Mouse (Mus musculus): ENCODE data around the gene Efemp2. TPM values are rescaled to one million over a fixed set of nuclear protein-coding genes. Genes with fewer than 3 reads are reported as not detected.

Gene Efemp2
- polyA plus RNA-seq, 1 experiment from 2014 or later: 55.7 TPM

GRCm38 (mm10) chr19:5465037-5465436 is 8.7 kb upstream of the Efemp2 start:
- Histone ChIP-seq H3K27me3 (ENCODE audit: control insufficient read depth, insufficient read depth, low read length) (no peaks in the 10 kb centered on the region), H3K27ac (ENCODE audit: low read depth, low read length) (no peak overlapping the region), H3K9ac (ENCODE audit: low read depth, low read length) (no peak overlapping the region), H3K9me3 (ENCODE audit: control insufficient read depth, low read length) (no peaks in the 10 kb centered on the region), H3K4me2 (replicated peaks; ENCODE audit: low read depth, low read length) (no peak overlapping the region), H3K36me3 (ENCODE audit: control insufficient read depth, insufficient read depth, low read length) (no peaks in the 10 kb centered on the region), H3K4me1 (replicated peaks; ENCODE audit: control insufficient read depth, insufficient read depth, low read length) (peaks cover 9% of the 10 kb centered on the region; the same call in 1 of the 2 replicates), H3K4me3 (ENCODE audit: low read depth, low read length) (no peak overlapping the region)
- DNase-seq (ENCODE audit: low spot score) (no peak), ATAC-seq (ENCODE audit: low FRiP score) (no peak)
- WGBS: 94% methylated on average over 8 of the region's 8 CpGs

- H3K4me1 ChIP-seq (replicated peaks; ENCODE audit: control insufficient read depth, insufficient read depth, low read length): peaks cover 4% of the 10 kb centered on the region; the same call in 1 of the 2 replicates
- no peak overlapping the region for H3K9ac ChIP-seq (ENCODE audit: low read depth, low read length)
- no peak overlapping the region for H3K4me2 ChIP-seq (replicated peaks; ENCODE audit: low read depth, low read length)
- WGBS: 93% methylated on average over 6 of the region's 6 CpGs
- H3K4me3 ChIP-seq (ENCODE audit: low read depth, low read length): no peak overlapping the region
- DNase-seq (ENCODE audit: low spot score) (no peak), ATAC-seq (ENCODE audit: low FRiP score) (no peak)
- no peaks in the 10 kb centered on the region for H3K9me3 ChIP-seq (ENCODE audit: control insufficient read depth, low read length)
- H3K36me3 ChIP-seq (ENCODE audit: control insufficient read depth, insufficient read depth, low read length): no peaks in the 10 kb centered on the region
- H3K27ac ChIP-seq (ENCODE audit: low read depth, low read length): no peak overlapping the region
- H3K27me3 ChIP-seq (ENCODE audit: control insufficient read depth, insufficient read depth, low read length): no peaks in the 10 kb centered on the region
Observed at GRCm38 (mm10) chr19:5466916-5467500, 6.7 kb upstream of the Efemp2 start.

GRCm38 (mm10) chr19:5468374-5468773 is 5.4 kb upstream of the Efemp2 start, which contains the start of gene Ctsw:
Ctsw (minus strand) TSS chr19:5468507.
- Histone ChIP-seq H3K27me3 (ENCODE audit: control insufficient read depth, insufficient read depth, low read length) (no peaks in the 10 kb centered on the region), H3K36me3 (ENCODE audit: control insufficient read depth, insufficient read depth, low read length) (no peaks in the 10 kb centered on the region), H3K9me3 (ENCODE audit: control insufficient read depth, low read length) (no peaks in the 10 kb centered on the region), H3K27ac (ENCODE audit: low read depth, low read length) (no peak within 1 kb of the TSS), H3K4me2 (replicated peaks; ENCODE audit: low read depth, low read length) (no peak within 1 kb of the TSS), H3K4me3 (ENCODE audit: low read depth, low read length) (no peak within 1 kb of the TSS), H3K9ac (ENCODE audit: low read depth, low read length) (no peak within 1 kb of the TSS), H3K4me1 (replicated peaks; ENCODE audit: control insufficient read depth, insufficient read depth, low read length) (peaks cover 4% of the 10 kb centered on the region; the same call in 1 of the 2 replicates)
- WGBS: 72% methylated on average over 5 of the region's 5 CpGs
- ATAC-seq (ENCODE audit: low FRiP score) (no peak), DNase-seq (ENCODE audit: low spot score) (no peak)

- Histone ChIP-seq H3K9me3 (ENCODE audit: control insufficient read depth, low read length) (no peaks in the 10 kb centered on the region), H3K4me1 (replicated peaks; ENCODE audit: control insufficient read depth, insufficient read depth, low read length) (peaks cover 7% of the 10 kb centered on the region), H3K4me2 (replicated peaks; ENCODE audit: low read depth, low read length) (no peak overlapping the region), H3K27ac (ENCODE audit: low read depth, low read length) (no peak overlapping the region), H3K27me3 (ENCODE audit: control insufficient read depth, insufficient read depth, low read length) (no peaks in the 10 kb centered on the region), H3K36me3 (ENCODE audit: control insufficient read depth, insufficient read depth, low read length) (no peaks in the 10 kb centered on the region), H3K4me3 (ENCODE audit: low read depth, low read length) (no peak overlapping the region), H3K9ac (ENCODE audit: low read depth, low read length) (no peak overlapping the region)
- 40% methylated on average over 4 of the region's 5 CpGs for WGBS
- no peak for ATAC-seq (ENCODE audit: low FRiP score)
- DNase-seq (ENCODE audit: low spot score): no peak
Observed at GRCm38 (mm10) chr19:5471846-5472245, 1.9 kb upstream of the Efemp2 start.

- Histone ChIP-seq H3K9ac (ENCODE audit: low read depth, low read length) (no peak overlapping the region), H3K36me3 (ENCODE audit: control insufficient read depth, insufficient read depth, low read length) (no peaks in the 10 kb centered on the region), H3K27ac (ENCODE audit: low read depth, low read length) (no peak overlapping the region), H3K27me3 (ENCODE audit: control insufficient read depth, insufficient read depth, low read length) (no peaks in the 10 kb centered on the region), H3K9me3 (ENCODE audit: control insufficient read depth, low read length) (no peaks in the 10 kb centered on the region), H3K4me3 (ENCODE audit: low read depth, low read length) (no peak overlapping the region), H3K4me1 (replicated peaks; ENCODE audit: control insufficient read depth, insufficient read depth, low read length) (peaks cover 7% of the 10 kb centered on the region), H3K4me2 (replicated peaks; ENCODE audit: low read depth, low read length) (no peak overlapping the region)
- 76% methylated on average over 3 of the region's 3 CpGs for WGBS
- no peak for DNase-seq (ENCODE audit: low spot score)
- ATAC-seq (ENCODE audit: low FRiP score): no peak
Observed at GRCm38 (mm10) chr19:5472857-5473256, 897 bp upstream of the Efemp2 start.

- no peaks in the 10 kb centered on the region for H3K27me3 ChIP-seq (ENCODE audit: control insufficient read depth, insufficient read depth, low read length)
- no peaks in the 10 kb centered on the region for H3K36me3 ChIP-seq (ENCODE audit: control insufficient read depth, insufficient read depth, low read length)
- H3K9me3 ChIP-seq (ENCODE audit: control insufficient read depth, low read length): no peaks in the 10 kb centered on the region
- 1% methylated on average over 23 of the region's 68 CpGs for WGBS
- DNase-seq (ENCODE audit: low spot score) (peak; percentile 67), ATAC-seq (ENCODE audit: low FRiP score) (peak; percentile 62; the same call in 1 of the 2 replicates)
- peak overlapping the region; percentile 63 for H3K4me3 ChIP-seq (ENCODE audit: low read depth, low read length)
- H3K27ac ChIP-seq (ENCODE audit: low read depth, low read length): peak overlapping the region; percentile 54; the same call in 1 of the 2 replicates
- peak overlapping the region; percentile 86 for H3K9ac ChIP-seq (ENCODE audit: low read depth, low read length)
- peaks cover 7% of the 10 kb centered on the region for H3K4me1 ChIP-seq (replicated peaks; ENCODE audit: control insufficient read depth, insufficient read depth, low read length)
- peak overlapping the region; percentile 99 for H3K4me2 ChIP-seq (replicated peaks; ENCODE audit: low read depth, low read length)
Observed at GRCm38 (mm10) chr19:5474281-5475068, 721 bp downstream of the Efemp2 start.

- Histone ChIP-seq H3K27me3 (ENCODE audit: control insufficient read depth, insufficient read depth, low read length) (no peaks in the 10 kb centered on the region), H3K4me2 (replicated peaks; ENCODE audit: low read depth, low read length) (peak overlapping the region; percentile 99), H3K9ac (ENCODE audit: low read depth, low read length) (peak overlapping the region; percentile 86), H3K4me1 (replicated peaks; ENCODE audit: control insufficient read depth, insufficient read depth, low read length) (peaks cover 7% of the 10 kb centered on the region), H3K36me3 (ENCODE audit: control insufficient read depth, insufficient read depth, low read length) (no peaks in the 10 kb centered on the region), H3K9me3 (ENCODE audit: control insufficient read depth, low read length) (no peaks in the 10 kb centered on the region), H3K4me3 (ENCODE audit: low read depth, low read length) (peak overlapping the region; percentile 63), H3K27ac (ENCODE audit: low read depth, low read length) (0 out of 2 replicates have a peak overlapping the region, but pooled peaks have one; percentile 54)
- ATAC-seq (ENCODE audit: low FRiP score) (no peak; the same call in 1 of the 2 replicates), DNase-seq (ENCODE audit: low spot score) (peak; percentile 42)
- 20% methylated on average over 13 of the region's 13 CpGs for WGBS
Observed at GRCm38 (mm10) chr19:5475069-5475714, 1.4 kb downstream of the Efemp2 start.

- ATAC-seq (ENCODE audit: low FRiP score): no peak
- Histone ChIP-seq H3K27me3 (ENCODE audit: control insufficient read depth, insufficient read depth, low read length) (no peaks in the 10 kb centered on the region), H3K27ac (ENCODE audit: low read depth, low read length) (no peak overlapping the region), H3K36me3 (ENCODE audit: control insufficient read depth, insufficient read depth, low read length) (no peaks in the 10 kb centered on the region), H3K4me1 (replicated peaks; ENCODE audit: control insufficient read depth, insufficient read depth, low read length) (peaks cover 7% of the 10 kb centered on the region), H3K4me3 (ENCODE audit: low read depth, low read length) (no peak overlapping the region), H3K9ac (ENCODE audit: low read depth, low read length) (no peak overlapping the region), H3K9me3 (ENCODE audit: control insufficient read depth, low read length) (no peaks in the 10 kb centered on the region), H3K4me2 (replicated peaks; ENCODE audit: low read depth, low read length) (no peak overlapping the region)
- 84% methylated on average over 10 of the region's 10 CpGs for WGBS
- no peak for DNase-seq (ENCODE audit: low spot score)
Observed at GRCm38 (mm10) chr19:5477004-5477667, 3.4 kb downstream of the Efemp2 start.
